Mouse (Mus musculus) ES-Bruce4 (cell line): ENCODE data around the gene Pfkp. TPM values are rescaled to one million over a fixed set of nuclear protein-coding genes. Genes with fewer than 3 reads are reported as not detected.

Experiments used
- H3K27ac ChIP-seq: 2 replicates; pipeline ENCODE4 v1.5.1; 2012; ENCODE audit warnings: low read length, inconsistent platforms; ENCODE audit not compliant: insufficient read depth
- H3K27me3 ChIP-seq: 2 replicates; pipeline ENCODE4 v1.6.1; 2012; ENCODE audit warnings: mild to moderate bottlenecking, low read length, inconsistent platforms; ENCODE audit not compliant: control insufficient read depth, poor library complexity, insufficient read depth, severe bottlenecking
- H3K36me3 ChIP-seq: 2 replicates; pipeline ENCODE4 v1.6.1; 2012; ENCODE audit warnings: inconsistent platforms, mild to moderate bottlenecking, low read length, moderate library complexity; ENCODE audit not compliant: control insufficient read depth, poor library complexity, insufficient read depth, severe bottlenecking
- H3K4me1 ChIP-seq: one replicate; pipeline ENCODE4 v1.8.1; 2011; ENCODE audit warnings: low read length; ENCODE audit not compliant: control insufficient read depth, insufficient read depth
- H3K4me3 ChIP-seq: 2 replicates; pipeline ENCODE4 v1.5.1; 2011; ENCODE audit warnings: low read depth, mild to moderate bottlenecking, low read length
- H3K9ac ChIP-seq: 2 replicates; pipeline ENCODE4 v1.6.1; 2012; ENCODE audit warnings: low read depth, mild to moderate bottlenecking, inconsistent platforms; ENCODE audit not compliant: poor library complexity, severe bottlenecking
- H3K9me3 ChIP-seq: replicated peaks from 2 replicates; pipeline ENCODE4 v1.6.1; 2012; ENCODE audit warnings: mild to moderate bottlenecking, low read length, inconsistent platforms; ENCODE audit not compliant: control insufficient read depth, poor library complexity, insufficient read depth, severe bottlenecking
- CTCF ChIP-seq: IDR thresholded peaks from one replicate; pipeline ENCODE4 v1.8.1; 2011; ENCODE audit warnings: low read depth, low read length
- EP300 ChIP-seq: IDR thresholded peaks from 2 replicates; pipeline ENCODE4 v1.6.1; 2011; ENCODE audit warnings: low read depth, low read length; ENCODE audit not compliant: insufficient read depth
- POLR2A ChIP-seq: IDR thresholded peaks from one replicate; pipeline ENCODE4 v1.8.1; 2011; ENCODE audit warnings: low read length; ENCODE audit not compliant: insufficient read depth
- polyA plus RNA-seq: library from polyadenylated mRNA; stranded (reverse); fragments of >200 nt; gene quantifications from 2 replicates; pipeline ENCODE4 v1.2.4, GENCODE M21; 2011; ENCODE audit warnings: low read depth; ENCODE audit not compliant: missing spikeins, insufficient read depth, insufficient read length

The Pfkp gene
- polyA plus RNA-seq, 1 experiment = 108 TPM

DNA sequence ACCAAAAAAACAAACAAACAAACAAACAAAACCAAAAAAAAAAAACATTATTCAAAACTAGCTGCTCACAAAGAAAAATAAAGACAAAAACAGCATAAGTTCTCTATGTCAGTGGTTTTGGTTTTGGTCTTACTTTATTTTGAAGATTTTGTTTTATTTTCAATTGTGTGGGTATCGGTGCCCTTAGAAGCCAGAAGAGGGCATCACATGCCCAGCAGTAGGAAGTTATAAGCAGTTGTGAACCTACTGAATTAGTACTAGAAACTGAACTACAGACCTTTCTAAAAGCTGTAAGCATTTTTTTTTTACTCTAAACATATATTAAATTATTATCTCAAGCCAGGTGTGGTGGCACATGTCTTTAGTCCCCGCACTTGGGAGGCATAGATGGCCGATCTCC, 21.2 kb downstream of the Pfkp start:
- H3K36me3 ChIP-seq = peaks cover 5% of the 10 kb centered on the region; the same call in 1 of the 2 replicates
- no peak for TF ChIP-seq EP300
- no peak for TF ChIP-seq POLR2A
- H3K9me3 ChIP-seq = peaks cover 2% of the 10 kb centered on the region; the same call in 1 of the 2 replicates
- no peak overlapping the region for H3K27ac ChIP-seq
- H3K9ac ChIP-seq = no peak overlapping the region
- H3K4me1 ChIP-seq = no peaks in the 10 kb centered on the region
- H3K27me3 ChIP-seq = no peaks in the 10 kb centered on the region
- no peak overlapping the region for H3K4me3 ChIP-seq

DNA sequence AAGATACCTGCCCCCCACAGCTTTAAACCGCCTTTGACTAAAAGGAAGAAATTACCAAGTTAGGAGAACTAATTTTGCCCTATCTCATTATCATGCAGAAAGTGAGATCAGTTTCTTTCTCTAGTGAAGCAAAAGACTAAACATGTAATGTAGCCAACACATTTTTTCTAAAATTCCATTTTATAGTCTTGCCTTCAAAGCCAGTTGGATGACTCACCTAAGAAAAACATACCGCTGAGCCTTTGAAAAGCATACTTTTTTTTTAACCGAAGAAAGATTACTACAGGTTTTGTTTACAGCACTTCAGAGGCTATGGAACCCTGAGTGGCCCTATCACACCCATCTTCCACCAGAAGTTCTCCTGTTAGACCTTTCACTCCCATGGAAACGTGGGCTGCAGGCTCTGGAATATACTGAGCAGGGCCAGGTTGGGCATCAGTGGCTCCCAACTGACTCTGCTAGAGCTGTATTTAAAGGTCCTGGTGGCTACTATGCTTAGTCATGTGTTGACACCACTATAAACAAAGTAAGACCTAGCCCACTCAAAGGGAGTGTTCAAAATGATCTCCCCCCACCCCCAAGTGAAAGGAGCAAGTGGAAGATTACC, 22.0 kb downstream of the Pfkp start:
- no peak overlapping the region for H3K4me3 ChIP-seq
- TF ChIP-seq POLR2A (no peak), EP300 (no peak), CTCF (no peak)
- no peak overlapping the region for H3K27ac ChIP-seq
- peaks cover 7% of the 10 kb centered on the region; the same call in 1 of the 2 replicates for H3K36me3 ChIP-seq
- H3K9me3 ChIP-seq = peaks cover 2% of the 10 kb centered on the region; the same call in 1 of the 2 replicates
- H3K27me3 ChIP-seq = no peaks in the 10 kb centered on the region
- H3K4me1 ChIP-seq = no peaks in the 10 kb centered on the region
- no peak overlapping the region for H3K9ac ChIP-seq

DNA sequence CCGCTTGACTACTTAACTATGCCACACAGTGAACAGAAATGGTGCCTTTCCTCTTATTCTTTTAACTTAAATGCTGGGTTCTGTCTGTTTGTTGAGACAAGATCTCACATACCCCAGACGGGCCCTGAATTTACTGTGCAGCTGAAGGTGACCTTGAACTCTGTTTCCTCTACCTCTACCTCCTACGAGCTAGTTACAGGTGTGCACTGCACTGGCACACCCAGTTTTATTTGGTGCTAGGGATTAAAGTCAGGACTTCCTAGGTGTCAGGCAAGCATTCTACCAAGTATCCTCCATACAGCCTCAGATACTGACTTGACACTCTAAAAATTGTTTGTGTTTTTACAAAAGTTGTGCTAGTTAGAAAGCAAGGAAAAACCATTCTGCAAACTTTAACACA, 22.6 kb downstream of the Pfkp start:
- TF ChIP-seq CTCF = no peak
- TF ChIP-seq EP300 = no peak
- no peak for TF ChIP-seq POLR2A
- Histone ChIP-seq H3K27ac (no peak overlapping the region), H3K4me3 (no peak overlapping the region), H3K27me3 (no peaks in the 10 kb centered on the region), H3K4me1 (no peaks in the 10 kb centered on the region), H3K9ac (no peak overlapping the region), H3K9me3 (peaks cover 2% of the 10 kb centered on the region; the same call in 1 of the 2 replicates), H3K36me3 (peaks cover 13% of the 10 kb centered on the region; the same call in 1 of the 2 replicates)

DNA sequence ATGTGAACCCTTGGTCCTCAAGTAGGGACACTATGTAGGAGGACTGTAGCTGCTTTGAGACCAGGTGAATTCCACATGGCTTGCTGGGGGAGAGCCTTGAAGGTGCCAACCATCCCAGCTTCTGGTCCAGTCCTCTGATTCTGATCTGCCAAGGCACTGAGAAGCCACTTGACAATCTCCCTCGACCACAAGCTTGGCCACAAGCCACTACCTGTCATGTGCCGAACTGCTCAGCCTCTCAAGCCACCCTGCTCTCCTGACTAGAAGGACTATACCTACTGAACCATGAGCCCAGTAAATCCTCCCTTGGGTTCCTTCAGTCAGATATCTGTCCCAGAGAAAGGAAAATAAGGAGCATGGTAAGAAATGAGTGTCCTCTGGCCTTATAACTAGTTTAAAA, 24.0 kb downstream of the Pfkp start:
- no peak for TF ChIP-seq POLR2A
- no peak for TF ChIP-seq CTCF
- TF ChIP-seq EP300 = no peak
- Histone ChIP-seq H3K27me3 (no peaks in the 10 kb centered on the region), H3K9me3 (peaks cover 2% of the 10 kb centered on the region; the same call in 1 of the 2 replicates), H3K36me3 (peaks cover 21% of the 10 kb centered on the region), H3K27ac (no peak overlapping the region), H3K4me1 (no peaks in the 10 kb centered on the region), H3K4me3 (no peak overlapping the region), H3K9ac (no peak overlapping the region)

DNA sequence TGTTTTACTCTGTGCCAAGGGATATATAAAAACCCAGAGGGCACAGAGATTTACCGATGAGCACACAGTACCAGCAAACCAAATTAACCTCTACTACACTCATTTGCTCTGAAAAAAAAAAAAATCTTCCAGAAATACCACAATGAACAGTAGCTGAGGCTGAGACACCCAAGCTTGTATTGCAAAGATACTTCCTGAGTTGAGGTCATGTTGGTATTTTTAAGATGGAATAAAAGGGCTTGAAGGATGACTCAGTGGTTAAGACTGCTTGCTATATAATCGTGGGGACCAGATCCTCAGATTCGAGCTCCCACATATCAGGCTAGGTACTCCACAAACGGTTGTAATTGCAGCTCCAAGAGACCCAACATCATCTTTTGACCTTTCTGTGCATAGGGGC, 24.5 kb downstream of the Pfkp start:
- Histone ChIP-seq H3K9me3 (peaks cover 2% of the 10 kb centered on the region; the same call in 1 of the 2 replicates), H3K9ac (no peak overlapping the region), H3K36me3 (peaks cover 25% of the 10 kb centered on the region), H3K27ac (no peak overlapping the region), H3K4me3 (no peak overlapping the region), H3K4me1 (no peaks in the 10 kb centered on the region), H3K27me3 (no peaks in the 10 kb centered on the region)
- TF ChIP-seq CTCF (no peak), EP300 (no peak), POLR2A (no peak)

DNA sequence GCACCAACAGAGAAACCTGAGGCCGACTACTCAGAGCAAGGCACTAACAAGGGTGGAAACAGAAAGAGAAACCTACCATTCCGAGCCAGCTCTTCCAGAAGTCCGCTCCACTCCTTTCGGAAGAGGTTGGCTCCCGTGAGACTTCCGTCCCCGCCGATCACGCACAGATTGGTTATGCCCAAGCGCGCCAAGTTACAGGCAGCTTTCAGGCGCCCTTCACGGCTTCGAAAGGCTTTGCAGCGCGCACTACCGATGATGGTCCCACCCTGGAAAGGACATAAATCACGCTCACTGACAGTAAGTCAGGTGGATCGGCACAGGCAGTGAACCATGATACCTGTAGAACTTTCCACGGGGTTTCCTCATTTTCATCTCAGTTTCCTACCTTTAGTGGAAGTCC, 26.7 kb downstream of the Pfkp start:
- Histone ChIP-seq H3K9ac (no peak overlapping the region), H3K36me3 (peaks cover 40% of the 10 kb centered on the region), H3K27ac (no peak overlapping the region), H3K4me1 (no peaks in the 10 kb centered on the region), H3K27me3 (no peaks in the 10 kb centered on the region), H3K4me3 (no peak overlapping the region), H3K9me3 (peaks cover 2% of the 10 kb centered on the region; the same call in 1 of the 2 replicates)
- TF ChIP-seq EP300 = no peak
- TF ChIP-seq POLR2A = no peak
- no peak for TF ChIP-seq CTCF
